Mouse (Mus musculus): ENCODE results near the gene 1700001P01Rik.

- TF ChIP-seq POLR2A (IDR thresholded peaks at IDR 0.05; ENCODE audit: borderline replicate concordance, extremely low read depth, low read depth, low read length) = no peak
- no peak for TF ChIP-seq CTCF (IDR thresholded peaks at IDR 0.05; ENCODE audit: insufficient read depth, low read length)
These were observed 1.4 kb upstream of the 1700001P01Rik start for GRCm38 (mm10) chr11:97777129-97777529.
